Mouse (Mus musculus): ENCODE measurements around the gene Setd4. TPM values are rescaled to one million over a fixed set of nuclear protein-coding genes. Genes with fewer than 3 reads are reported as not detected.
"Not testable (repeated sequence)": the region's sequence is repeated elsewhere in the genome, so short reads cannot be mapped to it uniquely, and the experiment has no call there.

Gene Setd4
- 15.0 and 16.4 TPM in 2 replicates for polyA plus RNA-seq (2014; fragmentation: Nextera tagmentation; extraction: Ambion mirVana)

DNA sequence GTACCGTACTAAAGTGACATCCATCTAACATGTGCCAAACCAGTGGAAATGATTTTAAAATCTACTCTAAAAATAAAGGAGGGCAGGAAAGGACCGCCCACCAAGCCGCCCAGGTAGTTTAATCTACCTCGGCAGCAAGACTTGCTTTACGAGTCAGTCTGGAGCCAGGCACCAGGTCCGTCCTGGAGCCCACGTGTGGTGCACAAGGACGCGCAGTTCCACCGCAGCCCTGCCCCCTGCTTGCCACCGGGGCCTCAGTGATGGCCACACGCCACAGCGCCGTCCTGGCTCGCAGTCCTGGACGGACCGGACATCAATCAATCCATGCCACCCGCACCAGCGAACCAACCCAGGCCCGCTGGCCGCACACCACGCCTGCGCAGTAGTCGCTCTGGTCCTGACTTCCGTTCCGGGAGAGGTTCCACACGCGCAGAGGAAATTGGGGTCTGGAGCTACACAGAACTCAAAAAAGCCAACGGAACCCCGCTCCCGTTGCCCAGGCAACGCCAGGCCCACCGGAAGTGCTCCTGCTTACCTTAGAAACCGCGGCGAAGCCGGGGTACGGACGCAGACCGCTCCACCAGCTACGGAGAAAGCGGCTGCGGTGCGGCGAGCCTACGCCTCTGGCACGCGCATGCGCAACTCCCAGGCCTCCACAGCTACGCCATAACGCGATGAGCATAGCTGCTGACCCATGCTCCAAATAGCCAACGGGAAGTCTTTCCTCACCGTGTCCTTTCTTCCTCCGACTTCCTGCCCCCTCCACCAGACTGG lies at the start of gene Setd4:
Gene Setd4 (minus strand): TSS at position 625 of the 774 bp plus-strand sequence.
- peak within 1 kb of the TSS; percentile 80 for H3K9ac ChIP-seq
- H3K36me3 ChIP-seq (replicated peaks; ENCODE audit: control insufficient read depth, insufficient read depth): 0 out of 2 replicates have a peak, but pooled peaks cover 2% of the 10 kb centered on the region
- H3K4me3 ChIP-seq (replicated peaks; ENCODE audit: low read length): peak within 1 kb of the TSS; percentile 63
- peaks cover 15% of the 10 kb centered on the region for H3K4me1 ChIP-seq (replicated peaks; ENCODE audit: control insufficient read depth, insufficient read depth, low read length)
- ATAC-seq (ENCODE audit: low FRiP score): peak; percentile 91
- peak within 1 kb of the TSS; percentile 93 for H3K27ac ChIP-seq
- DNase-seq (ENCODE audit: low spot score): peak; percentile 91
- no peaks in the 10 kb centered on the region for H3K27me3 ChIP-seq (ENCODE audit: control insufficient read depth, insufficient read depth, low read length)
- H3K4me2 ChIP-seq (replicated peaks): peak within 1 kb of the TSS; percentile 82
- H3K9me3 ChIP-seq (ENCODE audit: control insufficient read depth, low read length): no peaks in the 10 kb centered on the region
- WGBS: 1% methylated on average over 55 of the region's 55 CpGs

DNA sequence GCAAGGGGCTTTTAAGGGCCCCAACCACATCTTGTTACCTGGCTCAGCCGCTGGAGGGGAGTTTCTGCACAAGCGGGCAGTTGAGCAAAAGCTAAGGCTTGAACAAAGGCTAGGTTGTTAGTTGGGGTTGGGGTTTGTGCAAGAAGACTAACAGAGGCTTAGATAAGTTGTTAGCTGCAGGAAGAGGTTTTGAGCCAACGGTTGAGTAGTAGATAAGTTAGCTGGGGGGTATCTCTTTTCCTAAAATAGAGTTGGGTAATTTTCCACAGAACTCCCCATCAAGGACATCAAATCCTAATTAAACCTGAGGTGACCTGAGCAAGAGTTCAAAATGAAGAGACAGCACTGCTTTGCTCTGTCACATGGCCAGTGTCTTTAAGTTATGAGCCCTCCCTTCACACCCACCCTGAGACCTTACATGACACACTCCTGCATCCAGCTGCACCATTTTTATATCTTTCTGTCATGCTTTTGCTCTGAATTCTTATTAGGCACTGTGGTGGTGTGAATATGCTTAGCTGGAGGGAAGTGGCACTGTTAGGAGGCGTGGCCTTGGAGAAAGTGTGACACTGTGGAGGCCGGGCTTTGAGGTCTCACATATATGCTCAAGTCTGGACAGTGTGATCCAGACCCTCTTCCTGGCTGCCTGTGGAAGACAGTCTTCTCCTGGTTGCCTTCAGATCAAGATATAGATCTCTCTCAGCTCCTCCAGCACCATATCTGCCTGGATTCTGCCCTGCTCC lies 44.7 kb upstream of the Setd4 start:
- Histone ChIP-seq H3K27me3 (ENCODE audit: control insufficient read depth, insufficient read depth, low read length) (no peaks in the 10 kb centered on the region), H3K9me3 (ENCODE audit: control insufficient read depth, low read length) (no peaks in the 10 kb centered on the region), H3K27ac (no peak overlapping the region), H3K36me3 (replicated peaks; ENCODE audit: control insufficient read depth, insufficient read depth) (no peaks in the 10 kb centered on the region), H3K4me1 (replicated peaks; ENCODE audit: control insufficient read depth, insufficient read depth, low read length) (no peaks in the 10 kb centered on the region), H3K4me3 (replicated peaks; ENCODE audit: low read length) (no peak overlapping the region), H3K4me2 (replicated peaks) (no peak overlapping the region), H3K9ac (no peak overlapping the region)
- ATAC-seq (ENCODE audit: low FRiP score): no peak
- DNase-seq (ENCODE audit: low spot score): no peak
- WGBS: 86% methylated on average over 5 of the region's 5 CpGs

GRCm38 (mm10) chr16:93644006-93644405 lies 40.1 kb upstream of the Setd4 start:
- Histone ChIP-seq H3K36me3 (replicated peaks; ENCODE audit: control insufficient read depth, insufficient read depth) (no peaks in the 10 kb centered on the region), H3K4me1 (replicated peaks; ENCODE audit: control insufficient read depth, insufficient read depth, low read length) (no peaks in the 10 kb centered on the region), H3K27me3 (ENCODE audit: control insufficient read depth, insufficient read depth, low read length) (no peaks in the 10 kb centered on the region), H3K27ac (no peak overlapping the region), H3K4me3 (replicated peaks; ENCODE audit: low read length) (no peak overlapping the region), H3K9ac (no peak overlapping the region), H3K9me3 (ENCODE audit: control insufficient read depth, low read length) (no peaks in the 10 kb centered on the region), H3K4me2 (replicated peaks) (no peak overlapping the region)
- ATAC-seq (ENCODE audit: low FRiP score) (no peak), DNase-seq (ENCODE audit: low spot score) (no peak)
- 82% methylated on average over 4 of the region's 4 CpGs for WGBS

GRCm38 (mm10) chr16:93627761-93628400 lies 24.0 kb upstream of the Setd4 start, which contains the start of gene Gm5678:
TSS of gene Gm5678 (plus strand) at chr16:93628097.
- no peak within 1 kb of the TSS for H3K4me3 ChIP-seq (replicated peaks; ENCODE audit: low read length)
- H3K4me2 ChIP-seq (replicated peaks): no peak within 1 kb of the TSS
- DNase-seq (ENCODE audit: low spot score): no peak
- WGBS: 80% methylated on average over 23 of the region's 23 CpGs
- H3K27ac ChIP-seq: no peak within 1 kb of the TSS
- no peaks in the 10 kb centered on the region for H3K4me1 ChIP-seq (replicated peaks; ENCODE audit: control insufficient read depth, insufficient read depth, low read length)
- H3K27me3 ChIP-seq (ENCODE audit: control insufficient read depth, insufficient read depth, low read length): no peaks in the 10 kb centered on the region
- H3K9ac ChIP-seq: no peak within 1 kb of the TSS
- H3K36me3 ChIP-seq (replicated peaks; ENCODE audit: control insufficient read depth, insufficient read depth): no peaks in the 10 kb centered on the region
- H3K9me3 ChIP-seq (ENCODE audit: control insufficient read depth, low read length): no peaks in the 10 kb centered on the region
- no peak for ATAC-seq (ENCODE audit: low FRiP score)

DNA sequence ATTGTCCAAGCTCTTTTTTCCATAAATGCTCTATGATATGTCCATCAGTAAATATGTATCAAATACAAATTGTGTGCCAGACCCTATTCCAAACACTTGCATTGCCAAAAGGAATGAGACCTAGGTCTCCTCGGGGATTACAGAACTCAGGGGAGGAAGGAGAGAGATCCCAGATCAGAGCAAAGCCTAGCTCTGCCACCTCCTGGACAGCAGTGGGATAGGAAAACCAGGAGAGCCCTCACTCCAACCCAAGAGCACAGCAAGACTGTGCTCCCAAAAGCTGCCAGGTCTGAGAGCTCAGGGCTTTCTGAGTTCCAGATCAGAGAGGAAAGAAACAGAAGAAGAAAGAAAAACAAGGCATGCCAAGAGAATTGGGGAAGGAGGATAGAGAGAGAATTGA lies 22.9 kb upstream of the Setd4 start:
- no peak for DNase-seq (ENCODE audit: low spot score)
- Histone ChIP-seq H3K27ac (no peak overlapping the region), H3K36me3 (replicated peaks; ENCODE audit: control insufficient read depth, insufficient read depth) (no peaks in the 10 kb centered on the region), H3K4me1 (replicated peaks; ENCODE audit: control insufficient read depth, insufficient read depth, low read length) (no peaks in the 10 kb centered on the region), H3K4me2 (replicated peaks) (no peak overlapping the region), H3K9ac (no peak overlapping the region), H3K9me3 (ENCODE audit: control insufficient read depth, low read length) (no peaks in the 10 kb centered on the region), H3K27me3 (ENCODE audit: control insufficient read depth, insufficient read depth, low read length) (no peaks in the 10 kb centered on the region), H3K4me3 (replicated peaks; ENCODE audit: low read length) (no peak overlapping the region)
- ATAC-seq (ENCODE audit: low FRiP score): no peak
- 27% methylated on average over 1 of the region's 1 CpGs for WGBS

GRCm38 (mm10) chr16:93624671-93625070 lies 20.8 kb upstream of the Setd4 start:
- no peak overlapping the region for H3K4me3 ChIP-seq (replicated peaks; ENCODE audit: low read length)
- no peaks in the 10 kb centered on the region for H3K4me1 ChIP-seq (replicated peaks; ENCODE audit: control insufficient read depth, insufficient read depth, low read length)
- no peak overlapping the region for H3K4me2 ChIP-seq (replicated peaks)
- ATAC-seq (ENCODE audit: low FRiP score) (no peak), DNase-seq (ENCODE audit: low spot score) (no peak)
- no peak overlapping the region for H3K27ac ChIP-seq
- H3K36me3 ChIP-seq (replicated peaks; ENCODE audit: control insufficient read depth, insufficient read depth): no peaks in the 10 kb centered on the region
- no peaks in the 10 kb centered on the region for H3K9me3 ChIP-seq (ENCODE audit: control insufficient read depth, low read length)
- whole genome bisulfite sequencing: 78% methylated on average over 4 of the region's 4 CpGs
- H3K27me3 ChIP-seq (ENCODE audit: control insufficient read depth, insufficient read depth, low read length): no peaks in the 10 kb centered on the region
- no peak overlapping the region for H3K9ac ChIP-seq

DNA sequence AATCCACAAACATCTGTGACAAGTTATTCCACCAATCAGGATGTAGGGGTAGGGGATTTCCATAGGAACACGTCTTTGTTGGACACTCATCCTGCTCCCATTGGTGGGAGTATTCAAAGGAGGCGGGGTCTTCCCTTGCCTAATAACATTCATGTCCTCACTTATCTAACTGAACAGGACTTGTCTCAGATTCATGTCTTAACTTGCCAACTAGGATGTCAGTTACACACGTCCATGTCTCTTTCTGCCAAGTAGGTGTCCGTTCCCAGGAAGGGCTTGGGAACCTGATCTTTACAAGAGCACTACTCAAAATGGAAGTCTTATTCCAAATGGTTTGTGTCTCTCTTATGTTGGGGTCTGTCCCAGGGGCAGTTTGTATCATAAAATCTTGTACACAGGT lies 19.9 kb upstream of the Setd4 start:
- not testable (repeated sequence) for H3K4me1 ChIP-seq (replicated peaks; ENCODE audit: control insufficient read depth, insufficient read depth, low read length); H3K4me2 ChIP-seq (replicated peaks); H3K27me3 ChIP-seq (ENCODE audit: control insufficient read depth, insufficient read depth, low read length); H3K4me3 ChIP-seq (replicated peaks; ENCODE audit: low read length); H3K36me3 ChIP-seq (replicated peaks; ENCODE audit: control insufficient read depth, insufficient read depth); H3K9ac ChIP-seq; DNase-seq (ENCODE audit: low spot score); H3K9me3 ChIP-seq (ENCODE audit: control insufficient read depth, low read length); H3K27ac ChIP-seq; ATAC-seq (ENCODE audit: low FRiP score)
- 91% methylated on average over 4 of the region's 4 CpGs for WGBS

DNA sequence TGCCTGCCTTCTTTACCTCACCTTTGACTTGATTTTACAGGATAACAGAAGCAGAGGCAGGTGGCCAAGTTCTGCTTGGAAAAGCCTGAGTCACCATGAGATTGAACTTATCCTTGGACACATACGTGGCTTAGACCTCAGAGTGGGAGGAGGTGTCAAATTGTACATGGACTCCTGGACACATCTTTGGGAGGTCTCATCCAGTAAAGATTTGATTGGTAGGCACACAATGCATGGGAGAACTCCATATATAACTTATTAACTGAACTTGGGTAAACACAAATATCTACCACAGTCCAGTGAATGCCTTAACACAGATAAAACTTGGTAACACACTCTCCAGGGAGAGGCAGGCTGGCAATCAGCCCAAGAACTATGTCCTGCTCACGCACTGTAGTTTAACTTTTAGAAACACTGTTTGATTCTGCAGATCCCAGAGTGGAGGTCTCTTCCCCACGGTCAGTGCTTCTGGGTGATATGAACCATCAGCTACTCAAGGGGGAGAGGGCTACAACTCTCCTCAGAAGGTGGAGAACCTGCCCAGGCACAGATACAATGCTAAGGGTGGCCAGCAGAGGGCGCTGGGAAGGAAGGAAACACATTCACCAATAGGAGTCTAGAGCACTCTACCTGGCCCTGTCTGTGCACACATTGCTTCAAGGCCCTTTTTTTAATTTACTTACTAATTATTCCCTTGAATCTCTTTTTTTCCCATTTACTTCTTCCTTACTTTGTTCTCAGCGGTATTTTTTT lies 11.4 kb upstream of the Setd4 start:
- Histone ChIP-seq H3K4me2 (replicated peaks) (no peak overlapping the region), H3K4me3 (replicated peaks; ENCODE audit: low read length) (no peak overlapping the region), H3K9me3 (ENCODE audit: control insufficient read depth, low read length) (no peaks in the 10 kb centered on the region), H3K27ac (no peak overlapping the region), H3K9ac (no peak overlapping the region), H3K27me3 (ENCODE audit: control insufficient read depth, insufficient read depth, low read length) (no peaks in the 10 kb centered on the region), H3K4me1 (replicated peaks; ENCODE audit: control insufficient read depth, insufficient read depth, low read length) (no peaks in the 10 kb centered on the region), H3K36me3 (replicated peaks; ENCODE audit: control insufficient read depth, insufficient read depth) (peaks cover 17% of the 10 kb centered on the region)
- 46% methylated on average over 5 of the region's 5 CpGs for WGBS
- no peak for ATAC-seq (ENCODE audit: low FRiP score)
- DNase-seq (ENCODE audit: low spot score): no peak

DNA sequence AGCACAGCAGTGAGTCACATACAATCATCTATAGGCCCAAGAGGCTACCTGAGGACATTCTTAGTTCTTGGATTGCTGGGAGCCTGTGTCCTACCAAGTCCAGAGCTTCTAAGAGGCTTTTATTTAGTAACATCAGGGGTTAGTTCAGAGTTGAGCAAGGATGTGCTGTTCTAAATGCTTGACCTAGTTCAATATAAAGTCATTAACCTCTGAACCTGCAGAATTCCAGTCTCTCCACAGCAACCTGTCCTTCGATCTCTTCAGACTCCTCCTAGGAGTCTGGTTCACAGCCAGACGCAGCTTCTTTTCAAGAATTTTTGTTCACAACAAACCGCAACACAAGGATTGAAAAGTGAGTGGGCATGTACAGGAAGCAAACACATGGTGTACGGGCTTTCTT lies 7.1 kb upstream of the Setd4 start:
- ATAC-seq (ENCODE audit: low FRiP score): no peak
- Histone ChIP-seq H3K27me3 (ENCODE audit: control insufficient read depth, insufficient read depth, low read length) (no peaks in the 10 kb centered on the region), H3K36me3 (replicated peaks; ENCODE audit: control insufficient read depth, insufficient read depth) (peaks cover 26% of the 10 kb centered on the region), H3K4me1 (replicated peaks; ENCODE audit: control insufficient read depth, insufficient read depth, low read length) (peaks cover 14% of the 10 kb centered on the region), H3K4me3 (replicated peaks; ENCODE audit: low read length) (no peak overlapping the region), H3K4me2 (replicated peaks) (no peak overlapping the region), H3K9ac (no peak overlapping the region), H3K27ac (no peak overlapping the region), H3K9me3 (ENCODE audit: control insufficient read depth, low read length) (no peaks in the 10 kb centered on the region)
- 94% methylated on average over 4 of the region's 4 CpGs for WGBS
- DNase-seq (ENCODE audit: low spot score): no peak

Data from hindbrain, embryonic 14.5 days (tissue).